Mouse (Mus musculus) megakaryocyte-erythroid progenitor cell, adult 5 weeks (primary cell): Measurements from ENCODE around the gene Fam206a. TPM values are rescaled to one million over a fixed set of nuclear protein-coding genes. Genes with fewer than 3 reads are reported as not detected.

Experiments used
- polyA plus RNA-seq: library from polyadenylated mRNA; stranded (reverse); fragments of >175 nt; gene quantifications from 2 replicates; pipeline ENCODE4 v1.2.3, GENCODE M21; 2012

Fam206a gene
- polyA plus RNA-seq: 7.2 and 7.4 TPM in 2 replicates

DNA sequence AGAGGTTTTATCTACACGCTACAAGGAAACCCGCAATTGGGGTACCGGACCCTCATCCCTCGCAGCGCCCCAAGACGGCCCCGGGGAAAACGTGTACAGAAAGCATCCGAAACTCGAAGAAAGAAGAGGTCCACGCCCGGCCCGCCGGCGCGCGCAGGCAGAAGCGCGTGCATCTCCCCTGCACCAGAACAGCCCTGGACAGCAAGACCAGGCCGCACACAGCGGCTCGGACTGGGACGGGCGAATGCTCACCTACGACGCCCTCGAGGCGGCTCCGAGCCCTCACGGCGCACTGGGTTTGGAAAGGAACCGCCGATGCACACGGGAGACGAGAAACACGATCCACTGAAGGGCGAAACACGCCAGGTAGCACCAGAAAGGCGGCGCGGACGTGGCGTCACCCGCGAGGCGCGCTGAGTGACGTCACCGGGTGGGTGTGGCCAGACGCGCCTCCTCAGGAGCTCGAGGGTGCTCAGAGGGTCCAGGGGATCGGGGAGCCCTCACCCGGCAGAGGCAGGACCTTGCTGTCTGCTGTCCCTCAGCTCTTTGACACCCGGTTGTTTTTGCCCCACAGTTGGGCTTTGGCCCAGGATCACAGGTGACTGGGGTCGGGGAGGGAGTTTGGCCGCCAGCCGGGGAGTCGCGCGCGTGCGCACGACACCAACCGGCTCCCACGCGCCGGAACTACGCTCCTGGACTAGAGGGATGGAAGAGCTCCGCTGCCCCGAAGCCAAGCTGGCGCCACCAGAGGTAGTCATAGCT, at the start of gene Fam206a, which contains the start of gene Elp1:
Gene Fam206a, plus strand, starts transcription at position 439 of the 762 bp plus-strand sequence.
Gene Elp1, minus strand, starts transcription at position 425 of the 762 bp plus-strand sequence.

Other genes with a start within 250 kb of the Fam206a start
- gene Gm26657, start 62.3 kb upstream of the Fam206a start, polyA plus RNA-seq: not detected in 2 replicates
- gene Actl7b, start 60.9 kb upstream of the Fam206a start, polyA plus RNA-seq: 0.14 and 0.52 TPM in 2 replicates
- gene Actl7a, start 58.9 kb upstream of the Fam206a start, polyA plus RNA-seq: not detected in 2 replicates
- 4.4 and 5.0 TPM in 2 replicates for gene Elp1, start within 50 bp of the Fam206a start, polyA plus RNA-seq
- 3.9 and 5.6 TPM in 2 replicates for gene Ctnnal1, start 62.8 kb downstream of the Fam206a start, polyA plus RNA-seq
- gene Tmem245, start 145.1 kb downstream of the Fam206a start, polyA plus RNA-seq: 0.93 and 1.1 TPM in 2 replicates
- 0.01 TPM in 1 of 2 replicates, not detected in the other for gene Frrs1l, start 188.0 kb downstream of the Fam206a start, polyA plus RNA-seq